Mouse (Mus musculus): Measurements from ENCODE around the gene Rras. TPM values are rescaled to one million over a fixed set of nuclear protein-coding genes. Genes with fewer than 3 reads are reported as not detected.

Gene Rras
- polyA plus RNA-seq (2017; shearing (Covaris generic)), result 25.1 TPM

DNA sequence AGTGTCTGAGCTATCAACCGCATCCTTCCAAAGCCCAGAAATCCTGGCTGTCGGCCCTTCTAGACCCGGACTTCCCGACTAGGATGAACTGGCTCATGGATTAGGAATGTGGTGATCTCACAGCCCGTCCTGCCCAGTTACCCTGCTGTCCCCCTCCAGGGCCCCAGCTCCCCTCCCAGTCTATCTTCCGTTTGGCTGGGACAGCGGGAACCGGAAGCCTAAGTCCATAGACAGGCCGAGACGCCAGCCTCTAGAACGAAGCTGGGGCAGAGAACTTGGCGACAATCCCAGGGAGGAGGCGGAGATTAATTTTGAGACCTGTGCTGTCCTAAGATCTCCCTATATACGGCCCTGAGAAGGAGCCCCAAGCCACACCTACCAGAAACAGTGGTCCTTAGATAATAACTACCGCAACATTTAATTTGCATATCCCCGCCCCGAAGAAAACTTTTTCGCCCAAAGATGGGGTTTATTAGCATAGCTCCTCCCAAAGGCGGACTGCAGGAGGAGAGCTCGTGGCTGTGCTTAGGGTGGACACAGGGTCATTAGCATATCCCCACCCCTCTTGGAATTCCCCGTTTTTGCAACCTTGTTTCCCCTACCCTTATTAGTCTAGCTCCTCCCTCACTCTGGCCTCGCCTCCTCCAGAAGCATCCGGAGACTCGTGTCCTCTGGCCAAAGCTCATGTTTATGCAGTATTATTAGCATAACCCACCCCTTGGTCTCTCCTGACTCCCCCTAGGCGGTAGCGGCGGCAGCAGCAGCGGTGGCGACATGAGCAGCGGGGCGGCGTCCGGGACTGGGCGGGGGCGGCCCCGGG, at the start of gene Rras:
Gene Rras, plus strand, starts transcription at position 720 of the 820 bp plus-strand sequence.

DNA sequence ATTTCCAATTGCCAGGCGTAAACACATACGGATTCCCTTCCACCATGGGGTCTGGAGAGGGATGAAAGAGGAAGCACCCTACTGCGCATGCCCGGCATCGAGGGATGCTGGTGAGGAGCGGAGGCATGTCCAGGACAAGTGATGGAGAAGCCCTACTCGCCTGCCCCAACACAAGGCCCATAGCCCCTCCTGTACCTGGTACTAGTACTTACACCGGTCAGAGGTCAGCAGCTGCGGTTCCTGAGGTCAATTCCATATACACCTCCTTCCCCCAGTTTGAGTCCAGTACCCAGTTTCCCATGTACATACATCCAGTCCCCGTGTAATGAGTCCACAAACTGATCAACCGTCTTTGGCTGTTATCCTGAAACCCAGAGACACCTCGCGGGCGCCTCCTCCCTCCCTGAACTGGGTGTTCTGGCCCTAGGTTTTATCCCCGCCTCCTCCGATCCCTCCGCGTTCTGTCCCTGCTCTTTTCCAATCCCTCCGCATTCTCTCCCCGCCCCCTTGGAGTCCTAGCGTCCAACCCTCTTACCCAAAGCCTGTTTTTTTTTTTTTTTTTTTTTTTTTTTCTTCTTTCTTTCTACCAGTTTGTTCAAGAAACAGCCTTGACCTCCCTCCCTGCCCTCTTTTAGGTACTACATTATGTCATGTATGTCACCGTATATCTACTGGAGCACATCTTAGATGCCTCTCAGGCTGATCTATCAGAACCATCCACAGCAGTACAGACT, 43.2 kb upstream of the Rras start, which contains the start of gene Cpt1c:
Gene Cpt1c, minus strand, starts transcription at position 469 of the 734 bp plus-strand sequence.

DNA sequence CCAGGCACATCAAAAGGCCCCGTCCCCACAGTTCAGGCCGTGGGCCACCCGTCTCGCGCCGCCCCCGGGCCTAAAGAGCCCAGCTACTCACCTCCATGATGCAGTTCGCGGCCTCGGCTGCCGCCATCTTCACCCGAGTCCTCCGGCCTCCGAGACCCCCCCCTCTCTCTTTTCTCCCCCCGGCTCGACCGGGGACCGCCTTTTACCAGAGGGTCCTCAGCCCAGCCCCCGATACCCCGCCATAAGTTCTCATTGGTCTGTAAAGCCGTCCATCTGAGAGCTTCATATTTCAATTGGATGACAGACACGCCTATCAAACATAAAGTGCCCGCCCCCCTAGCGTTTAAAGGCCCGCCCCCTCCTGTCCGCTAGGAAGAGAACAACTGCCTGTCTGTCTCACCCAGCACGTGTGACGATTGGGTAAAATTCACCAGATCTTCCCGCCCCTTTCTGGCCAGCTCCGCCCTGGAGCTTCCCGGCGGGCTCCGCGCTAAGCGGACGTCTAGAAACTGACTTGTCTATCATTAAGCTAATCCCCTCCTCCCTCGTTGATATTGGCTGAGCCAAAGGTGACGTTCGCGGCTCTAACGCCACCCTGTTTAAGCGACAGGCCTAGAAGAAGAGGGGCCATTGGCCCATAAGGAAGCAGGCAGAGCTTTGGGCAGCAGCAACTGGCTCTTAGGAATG, 31.4 kb upstream of the Rras start, which contains the start of gene Prmt1:
Gene Prmt1, minus strand, starts transcription at position 377 of the 687 bp plus-strand sequence.

DNA sequence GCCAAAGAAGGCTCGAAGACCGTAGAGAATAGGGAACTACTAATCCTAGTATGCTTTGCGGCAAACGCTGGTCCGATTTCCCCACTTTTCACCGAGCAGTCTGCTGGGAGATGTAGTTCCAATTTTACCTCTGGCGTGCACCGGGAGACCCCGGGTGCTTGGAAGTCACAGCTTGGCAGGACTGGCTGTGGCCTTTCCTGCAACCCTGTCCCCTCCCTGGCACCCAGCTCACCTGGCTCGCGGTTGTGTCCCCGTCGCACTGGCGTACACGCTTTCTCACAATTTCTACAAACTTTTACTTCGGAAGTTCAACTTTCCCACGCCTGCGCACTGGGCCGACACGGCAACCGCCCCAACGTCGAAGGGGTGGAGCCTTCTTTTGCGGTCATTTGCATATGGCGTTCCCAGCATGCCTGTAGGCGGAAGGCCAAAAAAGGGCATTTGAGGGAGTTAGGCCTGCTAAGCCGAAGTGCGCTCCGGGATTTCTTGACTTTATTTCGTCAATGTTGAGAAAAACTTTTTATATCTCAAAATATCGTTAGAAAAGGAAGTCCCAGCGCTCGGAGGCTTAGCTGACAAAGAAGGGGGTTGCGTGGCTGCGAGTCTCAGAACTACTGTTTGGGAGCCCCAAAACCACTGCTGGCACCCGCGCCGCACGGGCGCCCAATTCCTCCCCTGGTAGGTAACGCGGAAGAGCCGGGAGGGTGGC, 20.4 kb upstream of the Rras start, which contains the start of gene Irf3:
Gene Irf3, plus strand, starts transcription at position 418 of the 709 bp plus-strand sequence.

DNA sequence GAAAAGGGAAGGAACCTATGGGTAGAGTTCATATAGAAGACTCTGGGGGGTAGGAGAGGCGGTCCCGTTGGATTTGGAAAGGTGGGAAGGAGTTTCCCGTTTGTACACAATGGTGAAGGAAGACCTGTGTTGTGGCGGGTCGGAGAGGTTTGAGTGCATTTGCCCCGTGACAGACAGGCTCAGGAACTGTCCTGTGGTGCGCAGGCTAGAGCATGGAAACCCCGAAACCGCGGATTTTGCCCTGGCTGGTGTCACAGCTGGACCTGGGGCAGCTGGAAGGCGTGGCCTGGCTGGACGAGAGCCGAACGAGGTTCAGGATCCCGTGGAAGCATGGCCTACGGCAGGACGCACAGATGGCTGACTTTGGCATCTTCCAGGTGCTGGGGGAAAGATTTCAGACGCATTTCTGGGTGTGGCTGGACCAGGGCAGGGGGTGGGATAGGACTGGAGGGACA, 19.2 kb upstream of the Rras start, which contains the start of gene Bcl2l12:
Gene Bcl2l12, minus strand, starts transcription at position 212 of the 455 bp plus-strand sequence.

DNA sequence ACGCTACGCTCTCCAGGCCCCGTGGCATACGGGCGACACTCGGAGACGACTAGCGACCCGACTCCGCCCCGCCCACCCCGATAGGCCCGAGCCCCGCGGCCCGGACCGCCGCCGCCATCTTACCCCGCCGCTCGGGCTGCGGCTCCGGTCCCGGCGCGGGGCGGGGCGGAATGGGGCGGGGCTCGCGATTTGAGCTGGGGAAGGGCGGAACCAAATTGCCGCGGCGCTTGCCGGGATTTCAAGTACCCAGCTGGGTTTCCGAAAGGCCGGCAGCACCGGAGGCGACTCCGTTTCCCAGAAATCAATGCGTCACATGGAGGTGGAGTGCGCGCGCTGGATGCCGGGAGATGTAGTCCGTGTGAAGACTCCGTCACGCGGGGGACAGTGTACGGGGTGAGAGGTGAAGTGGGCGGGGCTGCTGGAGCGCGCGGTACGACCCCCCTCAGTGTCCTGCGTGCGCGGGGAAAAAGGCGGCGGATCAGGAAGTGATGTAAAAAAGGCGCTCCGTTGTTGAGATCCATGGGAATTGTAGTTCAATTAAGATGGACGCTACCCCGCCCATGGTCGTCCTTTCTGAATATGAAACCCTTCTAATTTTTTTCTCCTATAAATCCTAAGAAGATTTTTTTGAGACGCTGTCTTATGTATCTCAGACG, 1.7 kb upstream of the Rras start, which contains the start of gene Scaf1:
Gene Scaf1, minus strand, starts transcription at position 407 of the 656 bp plus-strand sequence.

DNA sequence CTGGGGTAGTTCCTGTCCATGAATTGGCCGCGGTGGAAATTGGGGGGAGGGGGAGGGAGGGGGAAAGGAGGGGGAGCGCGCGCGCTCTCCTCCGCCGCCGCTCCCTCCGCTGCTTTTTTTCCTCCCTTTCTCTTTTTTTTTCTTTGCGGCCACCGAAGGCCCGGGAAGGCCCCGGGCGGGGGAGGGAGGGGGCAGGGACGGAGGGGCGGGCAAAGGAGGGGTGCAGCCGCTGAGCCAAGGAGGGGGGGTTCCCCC, 35.0 kb downstream of the Rras start, which contains the start of gene Prr12:
Gene Prr12, minus strand, starts transcription at position 20 of the 255 bp plus-strand sequence.

DNA sequence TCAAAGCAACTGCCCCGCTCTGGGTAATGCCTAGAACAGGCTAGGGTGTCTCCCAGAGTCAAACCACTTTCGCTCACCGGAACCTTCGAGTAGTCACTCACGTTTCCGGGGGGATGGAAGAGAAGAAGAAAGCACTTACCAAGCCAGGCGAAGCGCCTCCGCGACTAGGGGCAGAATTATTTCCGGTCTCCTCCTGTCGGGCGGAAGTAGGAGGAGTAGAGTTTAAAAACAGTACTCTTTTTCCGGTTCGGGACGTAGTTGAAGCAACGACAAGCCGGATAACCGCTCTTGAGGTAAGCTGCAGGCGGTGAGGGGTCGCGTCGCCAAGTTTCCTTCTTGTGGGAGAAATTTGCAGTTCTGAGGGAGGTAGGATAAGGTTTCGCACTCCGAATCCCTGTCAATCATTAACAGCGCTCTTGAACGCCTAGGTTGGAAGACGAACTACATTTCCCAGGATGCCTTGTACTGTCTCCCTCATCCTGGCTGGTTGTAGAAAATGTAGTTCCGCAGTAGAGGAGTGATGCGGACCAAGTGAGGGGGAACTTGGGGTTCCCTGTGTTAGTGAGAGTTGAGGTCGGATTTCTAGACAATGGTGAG, 44.6 kb downstream of the Rras start, which contains the start of the genes Nosip and Prrg2:
Gene Nosip, plus strand, starts transcription at position 191 of the 597 bp plus-strand sequence.
Gene Prrg2, minus strand, starts transcription at position 439 of the 597 bp plus-strand sequence.

Other genes with a start within 250 kb of the Rras start
- gene Nup62, start 201.9 kb upstream of the Rras start, polyA plus RNA-seq (2017; shearing (Covaris generic)), result 31.8 TPM
- gene Il4i1, start 201.6 kb upstream of the Rras start, polyA plus RNA-seq (2017; shearing (Covaris generic)), result 0.23 TPM
- gene Atf5, start 201.3 kb upstream of the Rras start, polyA plus RNA-seq (2017; shearing (Covaris generic)), result 0.22 TPM
- 18.9 TPM for gene Akt1s1, start 169.0 kb upstream of the Rras start, polyA plus RNA-seq (2017; shearing (Covaris generic))
- gene Tbc1d17, start 168.9 kb upstream of the Rras start, polyA plus RNA-seq (2017; shearing (Covaris generic)), result 66.3 TPM
- 71.7 TPM for gene Pnkp, start 160.8 kb upstream of the Rras start, polyA plus RNA-seq (2017; shearing (Covaris generic))
- 20.2 TPM for gene Ptov1, start 148.2 kb upstream of the Rras start, polyA plus RNA-seq (2017; shearing (Covaris generic))
- gene Med25, start 125.2 kb upstream of the Rras start, polyA plus RNA-seq (2017; shearing (Covaris generic)), result 52.8 TPM
- 18.5 TPM for gene Fuz, start 121.9 kb upstream of the Rras start, polyA plus RNA-seq (2017; shearing (Covaris generic))
- 45.9 TPM for gene Ap2a1, start 88.5 kb upstream of the Rras start, polyA plus RNA-seq (2017; shearing (Covaris generic))
- 0.28 TPM for gene Tsks, start 74.8 kb upstream of the Rras start, polyA plus RNA-seq (2017; shearing (Covaris generic))
- 0.67 TPM for gene Cpt1c, start 43.1 kb upstream of the Rras start, polyA plus RNA-seq (2017; shearing (Covaris generic))
- 143 TPM for gene Prmt1, start 31.4 kb upstream of the Rras start, polyA plus RNA-seq (2017; shearing (Covaris generic))
- 134 TPM for gene Irf3, start 20.3 kb upstream of the Rras start, polyA plus RNA-seq (2017; shearing (Covaris generic))
- gene Bcl2l12, start 19.2 kb upstream of the Rras start, polyA plus RNA-seq (2017; shearing (Covaris generic)), result 13.6 TPM
- gene Scaf1, start 1.6 kb upstream of the Rras start, polyA plus RNA-seq (2017; shearing (Covaris generic)), result 22.3 TPM
- 1.0 TPM for gene Prr12, start 34.9 kb downstream of the Rras start, polyA plus RNA-seq (2017; shearing (Covaris generic))
- gene Nosip, start 44.5 kb downstream of the Rras start, polyA plus RNA-seq (2017; shearing (Covaris generic)), result 78.5 TPM
- gene Prrg2, start 44.7 kb downstream of the Rras start, polyA plus RNA-seq (2017; shearing (Covaris generic)), result 1.6 TPM
- gene Rcn3, start 74.3 kb downstream of the Rras start, polyA plus RNA-seq (2017; shearing (Covaris generic)), result 5.5 TPM
- gene Fcgrt, start 85.9 kb downstream of the Rras start, polyA plus RNA-seq (2017; shearing (Covaris generic)), result 6.4 TPM
- gene Rps11, start 106.5 kb downstream of the Rras start, polyA plus RNA-seq (2017; shearing (Covaris generic)), result 1,883 TPM
- 3,183 TPM for gene Rpl13a, start 110.8 kb downstream of the Rras start, polyA plus RNA-seq (2017; shearing (Covaris generic))
- gene Gm45713, start 118.3 kb downstream of the Rras start, polyA plus RNA-seq (2017; shearing (Covaris generic)), result not detected
- gene Flt3l, start 118.5 kb downstream of the Rras start, polyA plus RNA-seq (2017; shearing (Covaris generic)), result 165 TPM
- gene Pih1d1, start 136.3 kb downstream of the Rras start, polyA plus RNA-seq (2017; shearing (Covaris generic)), result 28.2 TPM
- 36.2 TPM for gene Aldh16a1, start 136.6 kb downstream of the Rras start, polyA plus RNA-seq (2017; shearing (Covaris generic))
- not detected for gene Slc17a7, start 146.0 kb downstream of the Rras start, polyA plus RNA-seq (2017; shearing (Covaris generic))
- gene Gfy, start 161.6 kb downstream of the Rras start, polyA plus RNA-seq (2017; shearing (Covaris generic)), result not detected
- not detected for gene Pth2, start 163.0 kb downstream of the Rras start, polyA plus RNA-seq (2017; shearing (Covaris generic))
- 0.95 TPM for gene Ccdc155, start 186.9 kb downstream of the Rras start, polyA plus RNA-seq (2017; shearing (Covaris generic))
- gene Dkkl1, start 194.2 kb downstream of the Rras start, polyA plus RNA-seq (2017; shearing (Covaris generic)), result 66.4 TPM
- 1.7 TPM for gene Tead2, start 197.8 kb downstream of the Rras start, polyA plus RNA-seq (2017; shearing (Covaris generic))
- 386 TPM for gene Cd37, start 221.2 kb downstream of the Rras start, polyA plus RNA-seq (2017; shearing (Covaris generic))
- not detected for gene Slc6a16, start 223.1 kb downstream of the Rras start, polyA plus RNA-seq (2017; shearing (Covaris generic))